25 mouse cellular contexts compared by ENCODE assay signal in the genomic region with DNA sequence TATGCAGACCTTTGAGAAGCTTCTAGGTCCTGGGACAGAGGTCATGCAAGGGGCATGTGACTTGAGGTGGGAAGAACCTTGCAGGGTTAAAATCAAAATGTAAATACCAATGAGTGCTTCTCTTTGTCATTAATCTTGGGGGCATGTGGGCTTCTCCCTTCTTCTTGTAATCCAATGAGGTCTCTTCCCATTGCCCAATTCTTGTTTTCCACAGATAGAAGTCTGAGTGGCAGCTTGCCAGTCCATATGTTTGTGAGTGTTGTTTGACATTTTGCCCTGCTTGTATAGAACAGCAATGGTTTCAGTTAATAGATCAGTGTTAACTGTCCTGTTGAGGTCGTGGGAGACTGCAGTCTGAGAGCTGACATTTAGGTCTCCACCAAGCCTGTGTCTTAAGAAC.
"Had no signal": no experiment of that assay in that cellular context is flagged by ENCODE, and none has a peak within 500 bp of the region (broad histone marks: within the 10 kb centered on the region; RNA-seq: fewer than 3 reads in every experiment).

No protein-coding gene starts in this region.

- H3K4me2 ChIP-seq: heart, embryonic 12.5 days; hindbrain, embryonic 12.5 days; hindbrain, embryonic 14.5 days; intestine, embryonic 15.5 days; limb, embryonic 12.5 days had no signal

- H3K36me3 ChIP-seq: heart, embryonic 10.5 days; heart, embryonic 12.5 days; hindbrain, embryonic 10.5 days; hindbrain, embryonic 12.5 days; intestine, embryonic 15.5 days; limb, embryonic 10.5 days; limb, embryonic 12.5 days had no signal

- H3K9ac ChIP-seq: heart, embryonic 12.5 days; hindbrain, embryonic 12.5 days; hindbrain, embryonic 14.5 days; intestine, embryonic 15.5 days; limb, embryonic 12.5 days had no signal

- H3K9me3 ChIP-seq: heart, embryonic 10.5 days; intestine, embryonic 15.5 days; limb, embryonic 10.5 days; limb, embryonic 12.5 days had no signal

- H3K27me3 ChIP-seq: heart, embryonic 12.5 days; hindbrain, embryonic 12.5 days; intestine, embryonic 15.5 days; limb, embryonic 12.5 days had no signal

- H3K4me1 ChIP-seq: heart, embryonic 10.5 days; heart, embryonic 12.5 days; hindbrain, embryonic 10.5 days; hindbrain, embryonic 12.5 days; intestine, embryonic 15.5 days; limb, embryonic 10.5 days; limb, embryonic 12.5 days had no signal

- H3K4me3 ChIP-seq: gastrocnemius, adult 2 months; heart, adult 2 months; heart, embryonic 10.5 days; heart, embryonic 12.5 days; hindbrain, embryonic 10.5 days; hindbrain, embryonic 12.5 days; intestine, embryonic 15.5 days; layer of hippocampus, adult 2 months; left cerebral cortex, adult 2 months; limb, embryonic 10.5 days; limb, embryonic 12.5 days had no signal

- DNase-seq: gastrocnemius, adult 2 months; gastrocnemius, postnatal 10 days; gastrocnemius, postnatal 25 days; heart, adult 2 months; heart, postnatal 10 days; heart, postnatal 4 days; kidney, adult 18-20 months; kidney, adult 8-10 months; kidney, postnatal 10 days; kidney, postnatal 25 days; kidney, postnatal 4 days; liver had no signal

- H3K27ac ChIP-seq: gastrocnemius, adult 2 months; heart, adult 2 months; heart, embryonic 10.5 days; hindbrain, embryonic 10.5 days; hindbrain, embryonic 12.5 days; hindbrain, embryonic 14.5 days; intestine, embryonic 15.5 days; layer of hippocampus, adult 2 months; left cerebral cortex, adult 2 months; limb, embryonic 10.5 days; limb, embryonic 12.5 days had no signal

- ATAC-seq: hindbrain, embryonic 16.5 days; inflammation-experienced regulatory T-cells, adult 6 months; intestine, embryonic 15.5 days; intestine, postnatal 0 days had no signal
